Mouse (Mus musculus): ENCODE data around the gene Eif5a. TPM values are rescaled to one million over a fixed set of nuclear protein-coding genes. Genes with fewer than 3 reads are reported as not detected.
"Not testable (repeated sequence)": the region's sequence is repeated elsewhere in the genome, so short reads cannot be mapped to it uniquely, and the experiment has no call there.

Eif5a gene
- polyA plus RNA-seq, 1 experiment, result 533 TPM

DNA sequence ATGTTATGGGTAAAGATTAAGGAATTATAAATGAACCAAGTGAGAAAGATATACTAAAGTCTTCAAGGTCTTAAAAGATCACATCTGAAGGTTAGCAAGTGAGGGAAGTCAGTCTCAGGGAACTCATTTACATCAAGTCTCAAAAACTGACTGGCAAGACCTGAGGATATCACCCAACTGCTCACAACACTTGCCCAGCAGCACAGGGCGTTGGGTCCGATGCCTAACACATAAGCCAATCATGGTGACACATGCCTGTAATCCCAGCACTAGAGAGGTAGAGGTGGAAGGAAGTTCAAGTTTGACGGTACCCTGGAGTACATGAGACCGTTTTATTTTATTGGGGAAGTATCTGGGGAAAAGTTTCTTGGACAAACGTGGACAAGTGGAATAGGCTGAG is 3.6 kb downstream of the Eif5a start:
- WGBS, result 79% methylated on average over 5 of the region's 5 CpGs
- DNase-seq, result no peak
- no peak for TF ChIP-seq CTCF (IDR thresholded peaks at IDR 0.05; ENCODE audit: borderline replicate concordance, insufficient read depth, low read depth, low read length)
- TF ChIP-seq POLR2A (IDR thresholded peaks at IDR 0.05; ENCODE audit: borderline replicate concordance, insufficient read depth, low read length), result no peak
- no peak overlapping the region for H3K27ac ChIP-seq (ENCODE audit: insufficient read depth, low read length)
- H3K27me3 ChIP-seq (ENCODE audit: control insufficient read depth, insufficient read depth, low read length), result no peaks in the 10 kb centered on the region
- H3K4me3 ChIP-seq (replicated peaks; ENCODE audit: insufficient read depth, low read depth, low read length), result no peak overlapping the region
- peaks cover 5% of the 10 kb centered on the region; the same call in 1 of the 2 replicates for H3K4me1 ChIP-seq (ENCODE audit: control insufficient read depth, insufficient read depth, low read length)

- WGBS, result 72% methylated on average over 8 of the region's 8 CpGs
- Histone ChIP-seq H3K4me1 (ENCODE audit: control insufficient read depth, insufficient read depth, low read length) (peaks cover 5% of the 10 kb centered on the region; the same call in 1 of the 2 replicates), H3K27me3 (ENCODE audit: control insufficient read depth, insufficient read depth, low read length) (no peaks in the 10 kb centered on the region), H3K27ac (ENCODE audit: insufficient read depth, low read length) (no peak overlapping the region), H3K4me3 (replicated peaks; ENCODE audit: insufficient read depth, low read depth, low read length) (no peak overlapping the region)
- TF ChIP-seq POLR2A (IDR thresholded peaks at IDR 0.05; ENCODE audit: borderline replicate concordance, insufficient read depth, low read length) (no peak), CTCF (IDR thresholded peaks at IDR 0.05; ENCODE audit: borderline replicate concordance, insufficient read depth, low read depth, low read length) (no peak)
- no peak for DNase-seq
These were observed 4.3 kb downstream of the Eif5a start for GRCm38 (mm10) chr11:69917379-69917948.

DNA sequence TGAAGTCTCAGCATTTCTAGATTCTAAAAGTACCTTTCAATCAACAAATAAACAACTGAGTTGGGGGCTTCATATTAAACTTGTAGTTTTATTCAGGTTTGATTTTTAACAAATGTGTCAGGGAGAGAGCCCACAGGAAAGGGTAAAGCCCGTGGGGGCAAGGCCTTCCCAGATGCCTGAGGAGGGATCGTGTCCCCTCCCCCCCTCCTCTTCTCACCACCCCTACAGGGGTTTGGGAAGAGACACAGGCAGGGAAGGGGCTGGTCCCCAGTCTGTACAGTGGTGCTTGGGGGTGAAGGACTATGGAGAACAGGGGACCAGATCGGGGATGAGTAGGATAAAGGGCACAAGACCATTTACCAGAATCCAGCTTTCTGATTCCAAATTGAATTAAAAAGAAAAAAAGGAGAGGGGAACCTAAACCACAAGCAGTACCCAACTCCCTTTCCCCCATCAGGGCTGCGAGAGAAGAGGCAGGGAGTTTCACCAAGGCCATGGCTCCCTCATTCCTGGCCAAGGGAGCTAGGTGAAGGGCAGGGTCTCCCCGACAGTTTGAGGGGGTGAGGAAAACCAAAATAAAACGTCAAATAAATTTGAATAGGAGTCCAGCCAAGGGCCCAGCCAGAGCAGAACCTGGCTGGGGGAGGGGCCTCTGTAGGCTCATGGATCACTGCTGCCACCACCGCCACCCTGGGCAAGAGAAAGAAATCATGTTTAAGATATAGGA is 4.9 kb downstream of the Eif5a start:
- not testable (repeated sequence) for H3K4me3 ChIP-seq (replicated peaks; ENCODE audit: insufficient read depth, low read depth, low read length); DNase-seq; H3K4me1 ChIP-seq (ENCODE audit: control insufficient read depth, insufficient read depth, low read length); H3K27me3 ChIP-seq (ENCODE audit: control insufficient read depth, insufficient read depth, low read length); H3K27ac ChIP-seq (ENCODE audit: insufficient read depth, low read length)
- 49% methylated on average over 7 of the region's 7 CpGs for WGBS

DNA sequence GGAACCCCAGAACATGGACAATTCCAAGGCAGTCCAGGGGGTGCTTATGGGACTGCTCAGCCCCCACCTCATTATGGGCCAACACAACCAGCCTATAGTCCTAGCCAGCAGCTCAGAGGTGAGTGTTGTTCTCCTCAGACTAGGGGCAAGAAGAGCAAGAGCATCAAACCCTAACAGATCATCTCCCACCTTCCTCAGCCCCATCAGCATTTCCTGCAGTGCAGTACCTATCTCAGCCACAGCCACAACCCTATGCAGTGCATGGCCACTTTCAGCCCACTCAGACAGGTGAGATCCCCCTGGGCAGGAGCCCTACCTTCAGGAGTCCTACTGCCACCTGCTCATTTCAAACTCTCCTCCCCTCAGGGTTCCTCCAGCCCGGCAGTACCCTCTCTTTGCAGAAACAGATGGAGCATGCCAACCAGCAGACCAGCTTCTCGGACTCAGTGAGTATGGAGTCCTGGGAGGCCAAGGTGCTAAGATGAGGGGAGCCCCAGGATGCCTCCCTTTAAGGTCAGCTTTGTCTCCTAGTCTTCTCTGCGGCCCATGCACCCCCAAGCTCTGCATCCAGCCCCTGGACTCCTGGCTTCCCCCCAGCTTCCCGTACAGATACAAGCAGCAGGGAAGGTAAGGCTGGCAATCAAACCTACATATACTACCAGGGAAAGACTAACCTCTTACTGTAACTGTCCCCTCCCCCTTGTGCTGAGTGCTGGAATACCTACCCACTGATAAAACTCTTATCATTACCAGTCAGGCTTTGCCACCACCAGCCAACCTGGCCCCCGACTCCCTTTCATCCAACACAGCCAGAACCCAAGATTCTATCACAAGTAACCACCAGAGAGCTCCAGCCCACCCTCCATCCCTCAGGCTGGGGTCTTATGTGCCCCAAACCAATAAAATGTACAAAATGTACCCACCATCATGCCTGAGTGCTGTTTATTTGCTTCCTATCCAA is 5.8 kb downstream of the Eif5a start:
- Histone ChIP-seq H3K4me1 (ENCODE audit: control insufficient read depth, insufficient read depth, low read length) (peaks cover 5% of the 10 kb centered on the region; the same call in 1 of the 2 replicates), H3K27ac (ENCODE audit: insufficient read depth, low read length) (no peak overlapping the region), H3K4me3 (replicated peaks; ENCODE audit: insufficient read depth, low read depth, low read length) (no peak overlapping the region), H3K27me3 (ENCODE audit: control insufficient read depth, insufficient read depth, low read length) (no peaks in the 10 kb centered on the region)
- DNase-seq, result no peak
- 39% methylated on average over 5 of the region's 5 CpGs for WGBS
- TF ChIP-seq CTCF (IDR thresholded peaks at IDR 0.05; ENCODE audit: borderline replicate concordance, insufficient read depth, low read depth, low read length) (no peak), POLR2A (IDR thresholded peaks at IDR 0.05; ENCODE audit: borderline replicate concordance, insufficient read depth, low read length) (no peak)

DNA sequence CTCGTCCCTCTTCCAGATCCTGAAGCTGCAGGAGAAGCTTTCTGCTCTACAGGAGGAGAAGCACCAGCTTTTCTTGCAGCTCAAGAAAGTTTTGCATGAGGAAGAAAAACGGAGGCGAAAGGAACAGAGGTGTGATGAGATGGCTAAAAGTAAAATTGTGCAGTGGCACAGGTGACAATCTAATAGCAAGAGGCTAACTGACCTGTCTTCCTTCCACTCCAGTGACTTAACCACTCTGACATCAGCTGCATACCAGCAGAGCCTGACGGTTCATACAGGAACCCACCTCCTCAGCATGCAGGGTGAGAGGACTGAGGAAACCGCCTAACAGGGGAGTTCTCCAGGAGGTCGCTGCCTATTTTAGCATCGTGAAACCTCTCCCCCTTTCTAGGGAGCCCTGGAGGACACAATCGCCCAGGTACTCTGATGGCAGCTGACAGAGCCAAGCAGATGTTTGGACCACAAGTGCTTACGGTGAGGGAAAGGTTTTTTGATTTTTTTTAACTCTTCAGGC is 6.8 kb downstream of the Eif5a start:
- Histone ChIP-seq H3K4me3 (replicated peaks; ENCODE audit: insufficient read depth, low read depth, low read length) (peak overlapping the region; percentile 71), H3K4me1 (ENCODE audit: control insufficient read depth, insufficient read depth, low read length) (peaks cover 5% of the 10 kb centered on the region; the same call in 1 of the 2 replicates), H3K27ac (ENCODE audit: insufficient read depth, low read length) (no peak overlapping the region), H3K27me3 (ENCODE audit: control insufficient read depth, insufficient read depth, low read length) (no peaks in the 10 kb centered on the region)
- DNase-seq, result no peak
- TF ChIP-seq CTCF (IDR thresholded peaks at IDR 0.05; ENCODE audit: borderline replicate concordance, insufficient read depth, low read depth, low read length), result no peak
- no peak for TF ChIP-seq POLR2A (IDR thresholded peaks at IDR 0.05; ENCODE audit: borderline replicate concordance, insufficient read depth, low read length)
- WGBS, result 34% methylated on average over 9 of the region's 9 CpGs

DNA sequence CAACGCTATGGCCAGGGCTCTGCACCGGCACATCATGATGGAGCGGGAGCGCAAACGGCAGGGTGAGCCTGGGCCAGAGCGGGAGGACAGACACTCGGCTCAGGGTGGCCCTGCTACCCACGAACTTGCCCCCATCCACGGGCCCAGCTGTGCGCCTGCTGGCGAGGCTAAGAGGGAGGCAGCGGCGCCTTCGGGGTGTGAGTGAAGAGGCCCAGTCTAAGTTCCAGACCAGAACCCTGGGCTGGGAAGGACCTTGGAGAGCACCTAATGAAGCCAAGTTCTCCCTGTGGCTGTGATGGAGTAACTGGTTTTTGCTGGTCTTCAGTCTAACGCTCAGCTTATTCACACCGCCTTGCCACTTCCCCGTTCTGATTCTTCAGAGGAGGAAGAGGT is 7.4 kb downstream of the Eif5a start:
- DNase-seq, result no peak
- TF ChIP-seq POLR2A (IDR thresholded peaks at IDR 0.05; ENCODE audit: borderline replicate concordance, insufficient read depth, low read length) (no peak), CTCF (IDR thresholded peaks at IDR 0.05; ENCODE audit: borderline replicate concordance, insufficient read depth, low read depth, low read length) (no peak)
- Histone ChIP-seq H3K27me3 (ENCODE audit: control insufficient read depth, insufficient read depth, low read length) (no peaks in the 10 kb centered on the region), H3K27ac (ENCODE audit: insufficient read depth, low read length) (peak overlapping the region; percentile 70; the same call in 1 of the 2 replicates), H3K4me1 (ENCODE audit: control insufficient read depth, insufficient read depth, low read length) (peaks cover 5% of the 10 kb centered on the region; the same call in 1 of the 2 replicates), H3K4me3 (replicated peaks; ENCODE audit: insufficient read depth, low read depth, low read length) (peak overlapping the region; percentile 71)
- WGBS, result 2% methylated on average over 17 of the region's 17 CpGs

DNA sequence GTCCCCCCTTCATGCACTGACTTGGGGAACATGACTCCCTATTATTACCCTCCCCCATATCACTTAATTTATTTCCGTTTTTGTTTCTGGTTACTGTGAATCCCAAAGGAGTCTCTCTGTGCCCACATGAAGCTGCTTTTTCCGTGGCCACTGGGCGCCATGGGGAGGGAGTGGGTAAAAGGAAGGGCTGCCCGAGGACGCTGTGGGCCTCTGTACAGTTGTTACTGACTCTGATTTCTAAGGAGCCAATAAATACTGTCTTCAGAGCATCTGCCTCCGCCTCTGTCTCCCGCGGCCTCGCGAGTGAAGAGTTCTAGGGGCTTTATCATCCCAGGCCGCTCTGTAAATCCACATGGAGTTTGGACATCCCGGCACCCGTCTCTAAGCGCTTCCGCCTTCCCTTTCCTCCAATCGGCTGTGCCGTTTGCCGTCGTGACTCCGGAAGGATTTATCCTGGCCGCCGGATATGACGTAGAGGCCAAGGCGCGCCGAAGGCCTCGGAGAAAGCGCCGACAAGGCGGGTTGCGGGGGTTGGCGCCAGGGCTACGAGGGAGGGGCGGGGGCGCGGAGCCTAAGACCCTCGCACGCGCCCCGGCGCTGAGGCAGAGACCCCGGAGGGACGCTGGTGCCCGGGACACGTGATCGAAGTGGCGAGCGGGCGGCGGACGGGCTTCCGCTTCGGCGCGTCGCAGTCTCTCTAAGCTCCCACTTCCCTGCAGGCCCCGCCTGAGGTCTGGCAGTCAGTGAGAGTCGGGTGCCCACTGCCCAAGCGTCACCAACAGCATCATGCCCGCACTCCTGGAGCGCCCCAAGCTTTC is 8.0 kb downstream of the Eif5a start, which contains the start of gene Gps2:
Gene Gps2 (plus strand): TSS at position 335 of the 818 bp plus-strand sequence.
- Histone ChIP-seq H3K27ac (ENCODE audit: insufficient read depth, low read length) (peak within 1 kb of the TSS; percentile 70), H3K4me1 (ENCODE audit: control insufficient read depth, insufficient read depth, low read length) (peaks cover 5% of the 10 kb centered on the region; the same call in 1 of the 2 replicates), H3K27me3 (ENCODE audit: control insufficient read depth, insufficient read depth, low read length) (no peaks in the 10 kb centered on the region), H3K4me3 (replicated peaks; ENCODE audit: insufficient read depth, low read depth, low read length) (peak within 1 kb of the TSS; percentile 71)
- under 1% methylated on average over 61 of the region's 61 CpGs for WGBS
- TF ChIP-seq POLR2A (IDR thresholded peaks at IDR 0.05; ENCODE audit: borderline replicate concordance, insufficient read depth, low read length), result peak; percentile 67; the same call in 1 of the 2 replicates
- TF ChIP-seq CTCF (IDR thresholded peaks at IDR 0.05; ENCODE audit: borderline replicate concordance, insufficient read depth, low read depth, low read length), result no peak
- DNase-seq, result peak; percentile 94 to 96

Data from cerebellum, adult 2 months (tissue).